Mouse (Mus musculus) thymus, adult 18-20 months (tissue): Measurements from ENCODE around the gene Tgfb1.

ENCODE experiments used
- DNase-seq, 2 experiments: peaks; one replicate each; pipeline ENCODE4 v3.0.0; 2022; ENCODE audit warnings: mixed read lengths in 2 of 2

The Tgfb1 gene

GRCm38 (mm10) chr7:25738277-25738676 lies 51.5 kb downstream of the Tgfb1 start:
- DNase-seq: no peak

- no peak for DNase-seq
Observed at GRCm38 (mm10) chr7:25746844-25747243, 60.0 kb downstream of the Tgfb1 start.

DNA sequence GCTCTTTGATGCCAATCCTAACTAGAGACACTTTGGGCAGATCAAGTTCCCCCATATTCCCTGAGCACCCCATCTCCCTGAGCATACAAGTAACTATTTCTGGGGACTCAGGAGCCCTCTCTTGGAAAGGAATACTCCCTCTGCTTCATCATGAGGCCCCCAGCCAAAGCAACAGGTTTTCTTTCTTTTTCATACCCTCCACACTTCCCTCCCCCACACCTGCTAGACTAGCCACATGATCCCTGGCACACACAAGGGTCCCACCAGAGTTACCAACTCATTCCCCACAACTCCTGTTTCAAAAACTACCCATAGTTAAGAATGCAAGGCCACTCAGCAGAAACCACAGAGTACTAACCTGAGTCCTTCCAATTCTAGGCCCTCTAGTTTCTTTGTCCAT lies 66.3 kb downstream of the Tgfb1 start:
- no peak for DNase-seq

- peak in 1 of 2 experiments; percentile 26 for DNase-seq
Observed at GRCm38 (mm10) chr7:25753643-25754438, 67.0 kb downstream of the Tgfb1 start.

- no peak for DNase-seq
Observed at GRCm38 (mm10) chr7:25754439-25754737, 67.6 kb downstream of the Tgfb1 start.
